Comparison of ENCODE assay signal across 11 mouse cellular contexts in the genomic region with DNA sequence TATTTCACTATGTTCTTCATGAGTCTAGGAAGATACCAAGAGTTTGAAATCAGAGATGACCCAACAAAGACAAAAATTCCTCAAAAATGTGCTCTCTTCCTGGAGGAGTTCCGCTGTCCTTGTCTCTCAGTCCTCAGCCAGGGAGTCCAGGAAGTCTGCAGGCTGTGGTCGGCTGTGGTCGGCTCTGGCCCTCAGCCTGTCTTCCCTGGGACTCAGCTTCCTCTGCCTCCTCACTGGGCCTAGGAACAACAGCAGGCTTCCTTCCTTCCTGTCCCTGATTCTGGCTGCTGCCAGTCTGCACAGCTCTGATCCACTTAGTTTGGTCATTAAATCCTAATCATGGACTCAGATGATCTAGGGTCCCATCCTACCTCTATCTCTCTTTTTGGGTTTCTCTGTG. TPM values are rescaled to one million over a fixed set of nuclear protein-coding genes. Genes with fewer than 3 reads are reported as not detected.
A peak's percentile ranks its signal among the peaks of the same experiment; 100 is the strongest.
DNase-seq lines count a peak whose midpoint lies in the region; ATAC-seq lines count a peak whose summit lies in the region.
"Had no signal": no experiment of that assay in that cellular context is flagged by ENCODE, and none has a peak within 500 bp of the region (broad histone marks: within the 10 kb centered on the region; RNA-seq: fewer than 3 reads in every experiment).

No protein-coding gene starts in this region.

- intact Hi-C loops in heart, postnatal 10 days (cut with DNase I): no loop called here

- H3K27me3 ChIP-seq in midbrain, embryonic 10.5 days (ENCODE audit: low read depth, poor library complexity, severe bottlenecking): no peaks in the 10 kb centered on the region
- H3K27me3 ChIP-seq in midbrain, embryonic 16.5 days (ENCODE audit: control insufficient read depth, insufficient read depth, low read depth, low read length): no peaks in the 10 kb centered on the region
- H3K27me3 ChIP-seq in stomach, embryonic 16.5 days (ENCODE audit: control insufficient read depth, insufficient read depth, low read length): no peaks in the 10 kb centered on the region

- no peaks in the 10 kb centered on the region for H3K9me3 ChIP-seq in midbrain, embryonic 10.5 days (replicated peaks)
- H3K9me3 ChIP-seq in midbrain, embryonic 16.5 days (replicated peaks; ENCODE audit: control insufficient read depth, low read length, poor library complexity, severe bottlenecking): no peaks in the 10 kb centered on the region
- H3K9me3 ChIP-seq in stomach, embryonic 16.5 days (replicated peaks; ENCODE audit: control insufficient read depth, low read length): no peaks in the 10 kb centered on the region

- H3K4me3 ChIP-seq in midbrain, embryonic 10.5 days: no peak overlapping the region
- no peak overlapping the region for H3K4me3 ChIP-seq in midbrain, embryonic 16.5 days (ENCODE audit: low read depth, low read length)
- no peak overlapping the region for H3K4me3 ChIP-seq in stomach, embryonic 16.5 days (replicated peaks; ENCODE audit: low read length)

- 74% methylated on average over 3 of the region's 3 CpGs for WGBS in midbrain, embryonic 10.5 days
- 73% methylated on average over 3 of the region's 3 CpGs for WGBS in midbrain, embryonic 16.5 days
- WGBS in stomach, embryonic 16.5 days: 59% methylated on average over 3 of the region's 3 CpGs

- ATAC-seq in midbrain, embryonic 16.5 days: no peak
- no peak for ATAC-seq in stomach, embryonic 16.5 days (ENCODE audit: insufficient read depth, low FRiP score)
- no peak for ATAC-seq in erythroblast, adult 5-6 weeks (replicated peaks; ENCODE audit: low FRiP score, poor library complexity, severe bottlenecking)

- H3K9ac ChIP-seq in midbrain, embryonic 16.5 days (ENCODE audit: low read depth, low read length): no peak overlapping the region
- no peak overlapping the region for H3K9ac ChIP-seq in stomach, embryonic 16.5 days (ENCODE audit: low read length)

- no peak overlapping the region for H3K4me2 ChIP-seq in midbrain, embryonic 16.5 days (ENCODE audit: low read length)
- H3K4me2 ChIP-seq in stomach, embryonic 16.5 days (ENCODE audit: low read depth, low read length): no peak overlapping the region

- peaks cover 52% of the 10 kb centered on the region for H3K4me1 ChIP-seq in midbrain, embryonic 10.5 days
- no peaks in the 10 kb centered on the region for H3K4me1 ChIP-seq in midbrain, embryonic 16.5 days (ENCODE audit: control insufficient read depth, insufficient read depth, low read length)
- H3K4me1 ChIP-seq in stomach, embryonic 16.5 days (ENCODE audit: control insufficient read depth, insufficient read depth, low read length): no peaks in the 10 kb centered on the region

- peak overlapping the region; percentile 70 for H3K27ac ChIP-seq in midbrain, embryonic 10.5 days (replicated peaks)
- H3K27ac ChIP-seq in midbrain, embryonic 16.5 days (ENCODE audit: low read length): no peak overlapping the region
- H3K27ac ChIP-seq in stomach, embryonic 16.5 days (ENCODE audit: low read length): peak overlapping the region; percentile 47

- DNase-seq in midbrain, embryonic 10.5 days (ENCODE audit: low spot score): no peak
- DNase-seq in heart, postnatal 10 days: peak; percentile 41 to 45
- peak; percentile 61 to 68 for DNase-seq in kidney, postnatal 36 days
- DNase-seq in Muller cell, postnatal 12 days (ENCODE audit: inconsistent ontology term): no peak
- no peak for DNase-seq in gastrocnemius, postnatal 10 days
- DNase-seq: cerebellum, adult 8-10 months; midbrain, embryonic 14.5 days; right cerebral cortex, adult 18-20 months had no signal

- no peaks in the 10 kb centered on the region for H3K36me3 ChIP-seq in midbrain, embryonic 10.5 days
- no peaks in the 10 kb centered on the region for H3K36me3 ChIP-seq in midbrain, embryonic 16.5 days (ENCODE audit: control insufficient read depth, insufficient read depth, low read length)
- no peaks in the 10 kb centered on the region for H3K36me3 ChIP-seq in stomach, embryonic 16.5 days (ENCODE audit: control insufficient read depth, insufficient read depth, low read length)

RNA-seq across cellular contexts. Expression of a gene that starts 44.0 kb away (rescaled TPM):
- polyA plus RNA-seq in midbrain, embryonic 10.5 days (2016; fragmentation: Nextera tagmentation; extraction: Ambion mirVana): 41.2 and 41.9 TPM in 2 replicates
- polyA plus RNA-seq in midbrain, embryonic 16.5 days (2015; fragmentation: Nextera tagmentation; extraction: Ambion mirVana): 38.6 and 40.7 TPM in 2 replicates
- 10 to 100 TPM; 17.2 to 19.0 TPM for total RNA-seq in heart, postnatal 10 days (2021)
- polyA plus RNA-seq in stomach, embryonic 16.5 days (2015; fragmentation: Nextera tagmentation; extraction: Ambion mirVana): 21.0 and 22.1 TPM in 2 replicates
- 1.2 and 2.1 TPM in 2 replicates for total RNA-seq in erythroblast, adult 5-6 weeks (2015; ENCODE audit: low replicate concordance)
- 3.2 and 4.3 TPM in 2 replicates for total RNA-seq in erythroblast, adult 5-6 weeks (2017; ENCODE audit: low replicate concordance)
- 10 to 100 TPM; 13.0 TPM for total RNA-seq in gastrocnemius, postnatal 10 days (2021)

RNA-seq across cellular contexts. Expression of a gene that starts 44.1 kb away (rescaled TPM):
- 43.2 and 45.9 TPM in 2 replicates for polyA plus RNA-seq in midbrain, embryonic 10.5 days (2016; fragmentation: Nextera tagmentation; extraction: Ambion mirVana)
- polyA plus RNA-seq in midbrain, embryonic 16.5 days (2015; fragmentation: Nextera tagmentation; extraction: Ambion mirVana): 47.0 and 47.7 TPM in 2 replicates
- 10 to 100 TPM; 21.9 to 23.0 TPM for total RNA-seq in heart, postnatal 10 days (2021)
- 40.7 and 47.5 TPM in 2 replicates for polyA plus RNA-seq in stomach, embryonic 16.5 days (2015; fragmentation: Nextera tagmentation; extraction: Ambion mirVana)
- 10.4 and 19.9 TPM in 2 replicates for total RNA-seq in erythroblast, adult 5-6 weeks (2015; ENCODE audit: low replicate concordance)
- total RNA-seq in erythroblast, adult 5-6 weeks (2017; ENCODE audit: low replicate concordance): 48.5 and 68.2 TPM in 2 replicates
- 10 to 100 TPM; 14.7 to 15.5 TPM for total RNA-seq in gastrocnemius, postnatal 10 days (2021)

RNA-seq across cellular contexts. Expression of a gene that starts 44.1 kb away (rescaled TPM):
- 1.4 and 2.2 TPM in 2 replicates for polyA plus RNA-seq in midbrain, embryonic 10.5 days (2016; fragmentation: Nextera tagmentation; extraction: Ambion mirVana)
- 1.3 and 2.0 TPM in 2 replicates for polyA plus RNA-seq in midbrain, embryonic 16.5 days (2015; fragmentation: Nextera tagmentation; extraction: Ambion mirVana)
- 1 to 10 TPM; 3.0 to 3.5 TPM for total RNA-seq in heart, postnatal 10 days (2021)
- polyA plus RNA-seq in stomach, embryonic 16.5 days (2015; fragmentation: Nextera tagmentation; extraction: Ambion mirVana): 0.89 and 1.9 TPM in 2 replicates
- total RNA-seq in erythroblast, adult 5-6 weeks (2015; ENCODE audit: low replicate concordance): 2.5 and 4.8 TPM in 2 replicates
- 6.3 and 16.2 TPM in 2 replicates for total RNA-seq in erythroblast, adult 5-6 weeks (2017; ENCODE audit: low replicate concordance)
- total RNA-seq in gastrocnemius, postnatal 10 days (2021): 1 to 10 TPM; 1.8 to 2.1 TPM

Comparison
In these comparisons a context has a peak if more than half of its experiments do, and no peak if none do; other contexts are left out.
1. DNase-seq: peak in heart, postnatal 10 days (2 of 2) and kidney, postnatal 36 days (2 of 2); none in midbrain, embryonic 10.5 days (single experiment), Muller cell, postnatal 12 days (single experiment) and gastrocnemius, postnatal 10 days (single experiment).